Mouse (Mus musculus) G1E-ER4 (cell line): Measurements from ENCODE around the gene E130116L18Rik. TPM values are rescaled to one million over a fixed set of nuclear protein-coding genes. Genes with fewer than 3 reads are reported as not detected.

Experiments used
- GATA1 ChIP-seq: IDR thresholded peaks from one replicate; pipeline ENCODE4 v1.8.0; 2012; ENCODE audit warnings: low read length, inconsistent platforms
- polyA plus RNA-seq: library from polyadenylated mRNA; stranded (reverse); fragments of >175 nt; gene quantifications from 2 replicates; pipeline ENCODE4 v1.2.3, GENCODE M21; 2012

The E130116L18Rik gene
- not detected in 2 replicates for polyA plus RNA-seq

- TF ChIP-seq GATA1 = no peak
Measured at GRCm38 (mm10) chr5:25222752-25223702, at the start of gene E130116L18Rik. E130116L18Rik (minus strand) TSS chr5:25223153.

GRCm38 (mm10) chr5:25268258-25268888 lies 45.4 kb upstream of the E130116L18Rik start:
- no peak for TF ChIP-seq GATA1

GRCm38 (mm10) chr5:25262266-25262665 lies 39.3 kb upstream of the E130116L18Rik start:
- no peak for TF ChIP-seq GATA1

GRCm38 (mm10) chr5:25261452-25261851 lies 38.5 kb upstream of the E130116L18Rik start:
- TF ChIP-seq GATA1 = no peak

GRCm38 (mm10) chr5:25256686-25257085 lies 33.7 kb upstream of the E130116L18Rik start:
- TF ChIP-seq GATA1 = no peak

- no peak for TF ChIP-seq GATA1
Measured at GRCm38 (mm10) chr5:25254491-25254890, 31.5 kb upstream of the E130116L18Rik start.

GRCm38 (mm10) chr5:25252825-25253544 lies 30.0 kb upstream of the E130116L18Rik start:
- no peak for TF ChIP-seq GATA1

- no peak for TF ChIP-seq GATA1
Measured at GRCm38 (mm10) chr5:25252423-25252822, 29.5 kb upstream of the E130116L18Rik start.

GRCm38 (mm10) chr5:25247036-25247435 lies 24.1 kb upstream of the E130116L18Rik start:
- no peak for TF ChIP-seq GATA1

- no peak for TF ChIP-seq GATA1
Measured at GRCm38 (mm10) chr5:25246473-25246865, 23.5 kb upstream of the E130116L18Rik start.

- no peak for TF ChIP-seq GATA1
Measured at GRCm38 (mm10) chr5:25245806-25246472, 23.0 kb upstream of the E130116L18Rik start.

GRCm38 (mm10) chr5:25243101-25243500 lies 20.1 kb upstream of the E130116L18Rik start:
- no peak for TF ChIP-seq GATA1

- no peak for TF ChIP-seq GATA1
Measured at GRCm38 (mm10) chr5:25221604-25222003, 1.3 kb downstream of the E130116L18Rik start, which contains the start of gene Galnt11. Galnt11 (plus strand) TSS chr5:25221904.

- no peak for TF ChIP-seq GATA1
Measured at GRCm38 (mm10) chr5:25215006-25215405, 7.9 kb downstream of the E130116L18Rik start.

- TF ChIP-seq GATA1 = no peak
Measured at GRCm38 (mm10) chr5:25211872-25212271, 11.1 kb downstream of the E130116L18Rik start.
